Mouse (Mus musculus): Measurements from ENCODE around the gene Nfkbil1. TPM values are rescaled to one million over a fixed set of nuclear protein-coding genes. Genes with fewer than 3 reads are reported as not detected.
A peak's percentile ranks its signal among the peaks of the same experiment; 100 is the strongest.

Gene Nfkbil1
- total RNA-seq, 1 experiment from 2014 or later = 5.2 TPM

GRCm38 (mm10) chr17:35187959-35188610, 47.5 kb downstream of the Nfkbil1 start, which contains the start of gene Lst1:
Gene Lst1, minus strand, starts transcription at chr17:35188439.
- ATAC-seq (replicated peaks; ENCODE audit: low read depth, poor library complexity, severe bottlenecking) = peak; percentile 3; the same call in 1 of the 2 replicates

- no peak for ATAC-seq (replicated peaks; ENCODE audit: low read depth, poor library complexity, severe bottlenecking)
These were observed 48.2 kb downstream of the Nfkbil1 start for GRCm38 (mm10) chr17:35187345-35187744.

- ATAC-seq (replicated peaks; ENCODE audit: low read depth, poor library complexity, severe bottlenecking) = peak; percentile 39
These were observed 48.9 kb downstream of the Nfkbil1 start for GRCm38 (mm10) chr17:35186681-35187080.

GRCm38 (mm10) chr17:35185639-35186611, 49.7 kb downstream of the Nfkbil1 start:
- peak; percentile 54 for ATAC-seq (replicated peaks; ENCODE audit: low read depth, poor library complexity, severe bottlenecking)

- no peak for ATAC-seq (replicated peaks; ENCODE audit: low read depth, poor library complexity, severe bottlenecking)
These were observed 55.5 kb downstream of the Nfkbil1 start for GRCm38 (mm10) chr17:35180093-35180492.

- ATAC-seq (replicated peaks; ENCODE audit: low read depth, poor library complexity, severe bottlenecking) = peak; percentile 93
These were observed 57.1 kb downstream of the Nfkbil1 start for GRCm38 (mm10) chr17:35178528-35178927.

GRCm38 (mm10) chr17:35175968-35176367, 59.6 kb downstream of the Nfkbil1 start, which contains the start of gene Aif1:
Gene Aif1, minus strand, starts transcription at chr17:35176068.
- ATAC-seq (replicated peaks; ENCODE audit: low read depth, poor library complexity, severe bottlenecking) = no peak

GRCm38 (mm10) chr17:35175382-35175781, 60.2 kb downstream of the Nfkbil1 start:
- no peak for ATAC-seq (replicated peaks; ENCODE audit: low read depth, poor library complexity, severe bottlenecking)

- no peak for ATAC-seq (replicated peaks; ENCODE audit: low read depth, poor library complexity, severe bottlenecking)
These were observed 61.2 kb downstream of the Nfkbil1 start for GRCm38 (mm10) chr17:35174201-35174977.

- peak; percentile 29; the same call in 1 of the 2 replicates for ATAC-seq (replicated peaks; ENCODE audit: low read depth, poor library complexity, severe bottlenecking)
These were observed 62.3 kb downstream of the Nfkbil1 start for GRCm38 (mm10) chr17:35173329-35173728.

- ATAC-seq (replicated peaks; ENCODE audit: low read depth, poor library complexity, severe bottlenecking) = peak; percentile 51
These were observed 63.0 kb downstream of the Nfkbil1 start for GRCm38 (mm10) chr17:35172445-35173234.

Other genes starting within 250 kb of the Nfkbil1 start
- 174 and 210 TPM in 2 replicates for gene Vars, start 234.8 kb downstream of the Nfkbil1 start, total RNA-seq (2017)
- gene Vwa7, start 219.2 kb downstream of the Nfkbil1 start, total RNA-seq (2017) = 0.32 TPM in 1 of 2 replicates, not detected in the other
- 1.2 and 4.4 TPM in 2 replicates for gene Sapcd1, start 207.8 kb downstream of the Nfkbil1 start, total RNA-seq (2017)
- 3.8 and 4.2 TPM in 2 replicates for gene Msh5, start 189.0 kb downstream of the Nfkbil1 start, total RNA-seq (2017)
- gene Clic1, start 185.8 kb downstream of the Nfkbil1 start, total RNA-seq (2017) = 214 and 220 TPM in 2 replicates
- 21.3 and 26.7 TPM in 2 replicates for gene Ddah2, start 176.8 kb downstream of the Nfkbil1 start, total RNA-seq (2017)
- not detected in 2 replicates for gene Ly6g6c, start 170.4 kb downstream of the Nfkbil1 start, total RNA-seq (2017)
- gene Mpig6b, start 169.6 kb downstream of the Nfkbil1 start, total RNA-seq (2017) = not detected in 2 replicates
- gene Ly6g6e, start 158.9 kb downstream of the Nfkbil1 start, total RNA-seq (2017) = not detected in 2 replicates
- gene Ly6g6d, start 157.7 kb downstream of the Nfkbil1 start, total RNA-seq (2017) = not detected in 2 replicates
- not detected in 2 replicates for gene Ly6g6f, start 150.2 kb downstream of the Nfkbil1 start, total RNA-seq (2017)
- gene Abhd16a, start 146.5 kb downstream of the Nfkbil1 start, total RNA-seq (2017) = 33.1 and 38.8 TPM in 2 replicates
- not detected in 2 replicates for gene Ly6g5c, start 127.5 kb downstream of the Nfkbil1 start, total RNA-seq (2017)
- not detected in 2 replicates for gene Ly6g5b, start 120.4 kb downstream of the Nfkbil1 start, total RNA-seq (2017)
- 39.5 and 50.1 TPM in 2 replicates for gene Gpank1, start 114.3 kb downstream of the Nfkbil1 start, total RNA-seq (2017)
- gene Csnk2b, start 113.7 kb downstream of the Nfkbil1 start, total RNA-seq (2017) = 286 and 306 TPM in 2 replicates
- 6.3 and 8.2 TPM in 2 replicates for gene D17H6S53E, start 109.4 kb downstream of the Nfkbil1 start, total RNA-seq (2017)
- gene Apom, start 103.7 kb downstream of the Nfkbil1 start, total RNA-seq (2017) = not detected in 2 replicates
- 58.8 and 103 TPM in 2 replicates for gene Bag6, start 100.6 kb downstream of the Nfkbil1 start, total RNA-seq (2017)
- 74.7 and 110 TPM in 2 replicates for gene Prrc2a, start 70.9 kb downstream of the Nfkbil1 start, total RNA-seq (2017)
- gene Aif1, start 59.7 kb downstream of the Nfkbil1 start, total RNA-seq (2017) = 4.7 and 5.4 TPM in 2 replicates
- 44.3 and 51.6 TPM in 2 replicates for gene Lst1, start 47.4 kb downstream of the Nfkbil1 start, total RNA-seq (2017)
- 1.1 and 1.8 TPM in 2 replicates for gene Ltb, start 41.4 kb downstream of the Nfkbil1 start, total RNA-seq (2017)
- 9.4 and 11.3 TPM in 2 replicates for gene Tnf, start 33.8 kb downstream of the Nfkbil1 start, total RNA-seq (2017)
- gene Lta, start 30.4 kb downstream of the Nfkbil1 start, total RNA-seq (2017) = not detected in 2 replicates
- not detected in 2 replicates for gene Gm16181, start 15.0 kb downstream of the Nfkbil1 start, total RNA-seq (2017)
- gene Atp6v1g2, start 2.1 kb downstream of the Nfkbil1 start, total RNA-seq (2017) = 1.6 and 1.8 TPM in 2 replicates
- gene Ddx39b, start 6.0 kb upstream of the Nfkbil1 start, total RNA-seq (2017) = 199 and 218 TPM in 2 replicates
- 427 and 466 TPM in 2 replicates for gene H2-D1, start 26.9 kb upstream of the Nfkbil1 start, total RNA-seq (2017)
- gene H2-Q1, start 84.6 kb upstream of the Nfkbil1 start, total RNA-seq (2017) = 0.05 TPM in 1 of 2 replicates, not detected in the other
- gene H2-Q2, start 106.5 kb upstream of the Nfkbil1 start, total RNA-seq (2017) = not detected in 2 replicates
- 53.3 and 55.3 TPM in 2 replicates for gene H2-Q4, start 143.8 kb upstream of the Nfkbil1 start, total RNA-seq (2017)
- 78.6 and 82.7 TPM in 2 replicates for gene H2-Q6, start 189.1 kb upstream of the Nfkbil1 start, total RNA-seq (2017)
- 68.1 and 79.8 TPM in 2 replicates for gene H2-Q7, start 203.4 kb upstream of the Nfkbil1 start, total RNA-seq (2017)
- 0.37 TPM in 1 of 2 replicates, not detected in the other for gene H2-Q10, start 234.3 kb upstream of the Nfkbil1 start, total RNA-seq (2017)

Data from common myeloid progenitor, adult 5-6 weeks (primary cell).